Mouse (Mus musculus) inflammation-experienced regulatory T-cells, adult 6 months (primary cell): Measurements from ENCODE around the gene Tspear. TPM values are rescaled to one million over a fixed set of nuclear protein-coding genes. Genes with fewer than 3 reads are reported as not detected.

Experiments
- polyA plus RNA-seq, 3 experiments: library from polyadenylated mRNA; unstranded; fragments of 100-300 nt; shearing (Covaris generic); gene quantifications; one replicate each; pipeline ENCODE4 v1.2.1; 2017

Gene Tspear
- polyA plus RNA-seq, 3 experiments from 2014 or later: 0.26 to 0.54 (median 0.28) TPM

Other genes with a start within 250 kb of the Tspear start
- 10 to 100 TPM; 13.7 to 16.1 (median 15.1) TPM for gene Fam207a, start 170.8 kb upstream of the Tspear start, polyA plus RNA-seq
- 100 to 1,000 TPM; 493 to 517 (median 499) TPM for gene Itgb2, start 156.3 kb upstream of the Tspear start, polyA plus RNA-seq
- 100 to 1,000 TPM in 2 of 3 experiments, 10 to 100 TPM in 1; 83.7 to 113 (median 112) TPM for gene Pttg1ip, start 104.8 kb upstream of the Tspear start, polyA plus RNA-seq
- gene Sumo3, start 80.5 kb upstream of the Tspear start, polyA plus RNA-seq: 10 to 100 TPM; 73.1 to 90.7 (median 74.3) TPM
- 10 to 100 TPM in 1 of 3 experiments, 1 to 10 TPM in 1, not detected in 1; 3.6 to 10.0 TPM for gene Gm49325, start 80.4 kb upstream of the Tspear start, polyA plus RNA-seq
- 10 to 100 TPM; 41.1 to 55.4 (median 50.1) TPM for gene Ube2g2, start 64.3 kb upstream of the Tspear start, polyA plus RNA-seq
- not detected for gene Gm19402, start 4.2 kb downstream of the Tspear start, polyA plus RNA-seq
- not detected for gene Gm9508, start 10.7 kb downstream of the Tspear start, polyA plus RNA-seq
- not detected for gene Gm10272, start 20.1 kb downstream of the Tspear start, polyA plus RNA-seq
- gene Gm10024, start 24.9 kb downstream of the Tspear start, polyA plus RNA-seq: not detected
- gene Gm10142, start 29.2 kb downstream of the Tspear start, polyA plus RNA-seq: not detected
- not detected for gene Krtap12-1, start 34.0 kb downstream of the Tspear start, polyA plus RNA-seq
- not detected for gene Gm10100, start 39.9 kb downstream of the Tspear start, polyA plus RNA-seq
- gene Gm18596, start 56.1 kb downstream of the Tspear start, polyA plus RNA-seq: not detected
- gene Gm9736, start 64.8 kb downstream of the Tspear start, polyA plus RNA-seq: not detected
- gene Gm3233, start 73.1 kb downstream of the Tspear start, polyA plus RNA-seq: not detected
- gene Gm3238, start 84.8 kb downstream of the Tspear start, polyA plus RNA-seq: not detected
- not detected for gene Gm7138, start 90.4 kb downstream of the Tspear start, polyA plus RNA-seq
- gene Gm3250, start 96.0 kb downstream of the Tspear start, polyA plus RNA-seq: not detected
- gene Gm7137, start 101.6 kb downstream of the Tspear start, polyA plus RNA-seq: not detected
- not detected for gene Gm9639, start 108.5 kb downstream of the Tspear start, polyA plus RNA-seq
- gene Gm19668, start 112.6 kb downstream of the Tspear start, polyA plus RNA-seq: not detected
- not detected for gene Gm9507, start 125.3 kb downstream of the Tspear start, polyA plus RNA-seq
- not detected for gene Gm2696, start 128.1 kb downstream of the Tspear start, polyA plus RNA-seq
- gene Krtap10-4, start 140.5 kb downstream of the Tspear start, polyA plus RNA-seq: not detected
- not detected for gene Krtap10-10, start 149.4 kb downstream of the Tspear start, polyA plus RNA-seq
- not detected for gene Gm36176, start 160.2 kb downstream of the Tspear start, polyA plus RNA-seq
- gene Gm10318, start 166.3 kb downstream of the Tspear start, polyA plus RNA-seq: not detected
- not detected for gene Gm3285, start 175.4 kb downstream of the Tspear start, polyA plus RNA-seq
- not detected for gene Lrrc3, start 216.0 kb downstream of the Tspear start, polyA plus RNA-seq